Mouse (Mus musculus) frontal cortex, postnatal 25 days (tissue): Measurements from ENCODE around the gene Smim4.

Source experiments
- DNase-seq, 2 experiments: peaks; one replicate each; pipeline ENCODE4 v3.0.0; 2022; ENCODE audit warnings: low spot score in 2 of 2

Gene Smim4

DNA sequence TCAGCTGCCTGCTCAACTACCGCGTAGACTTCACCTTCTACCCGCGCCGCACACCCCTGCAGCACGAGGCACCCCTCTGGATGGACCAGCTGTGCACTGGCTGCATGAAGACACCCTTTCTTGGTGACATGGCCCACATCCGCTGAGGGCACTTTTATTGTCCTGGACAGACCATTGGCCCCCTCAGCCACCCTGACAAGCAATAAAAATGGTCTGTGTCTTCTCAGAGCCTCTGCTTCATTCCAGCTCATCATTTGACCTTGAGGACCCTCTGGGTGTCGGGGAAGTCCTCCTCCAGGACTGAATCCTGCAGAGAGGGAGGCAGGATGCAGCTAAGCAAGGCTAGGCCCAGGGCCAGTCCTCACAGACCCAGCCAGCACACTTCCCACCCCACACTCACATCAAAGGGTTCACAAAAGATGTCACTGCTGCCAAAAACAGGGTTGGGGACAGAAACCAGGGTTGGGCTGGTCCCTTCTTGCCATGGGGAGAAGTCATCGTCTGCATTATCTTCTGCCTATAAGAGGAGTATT, 10.2 kb upstream of the Smim4 start:
- DNase-seq: no peak

- DNase-seq: no peak
These were observed 9.6 kb upstream of the Smim4 start for GRCm38 (mm10) chr14:31138219-31138896.

DNA sequence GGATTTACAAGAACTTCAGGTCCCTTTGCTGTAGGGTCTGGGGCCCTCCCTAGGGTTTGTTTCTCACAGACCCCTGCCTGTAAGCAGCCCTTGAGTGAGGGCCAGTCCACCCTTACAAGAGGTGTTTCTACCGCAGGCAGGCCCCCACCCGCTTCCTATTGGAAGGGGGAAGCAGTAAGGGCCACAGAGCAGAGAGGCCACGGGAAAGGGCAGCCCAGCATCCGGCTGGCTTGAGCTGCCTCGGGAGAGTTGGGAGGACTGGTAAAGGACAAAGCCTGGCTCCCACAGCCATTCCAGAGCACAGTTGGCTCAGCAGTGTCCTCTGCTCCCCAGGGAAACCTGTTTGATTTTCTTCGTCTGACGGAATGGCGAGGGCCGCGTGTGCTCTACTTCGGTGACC, 9.0 kb upstream of the Smim4 start:
- DNase-seq: no peak

GRCm38 (mm10) chr14:31137281-31137595, 8.5 kb upstream of the Smim4 start:
- no peak for DNase-seq

DNA sequence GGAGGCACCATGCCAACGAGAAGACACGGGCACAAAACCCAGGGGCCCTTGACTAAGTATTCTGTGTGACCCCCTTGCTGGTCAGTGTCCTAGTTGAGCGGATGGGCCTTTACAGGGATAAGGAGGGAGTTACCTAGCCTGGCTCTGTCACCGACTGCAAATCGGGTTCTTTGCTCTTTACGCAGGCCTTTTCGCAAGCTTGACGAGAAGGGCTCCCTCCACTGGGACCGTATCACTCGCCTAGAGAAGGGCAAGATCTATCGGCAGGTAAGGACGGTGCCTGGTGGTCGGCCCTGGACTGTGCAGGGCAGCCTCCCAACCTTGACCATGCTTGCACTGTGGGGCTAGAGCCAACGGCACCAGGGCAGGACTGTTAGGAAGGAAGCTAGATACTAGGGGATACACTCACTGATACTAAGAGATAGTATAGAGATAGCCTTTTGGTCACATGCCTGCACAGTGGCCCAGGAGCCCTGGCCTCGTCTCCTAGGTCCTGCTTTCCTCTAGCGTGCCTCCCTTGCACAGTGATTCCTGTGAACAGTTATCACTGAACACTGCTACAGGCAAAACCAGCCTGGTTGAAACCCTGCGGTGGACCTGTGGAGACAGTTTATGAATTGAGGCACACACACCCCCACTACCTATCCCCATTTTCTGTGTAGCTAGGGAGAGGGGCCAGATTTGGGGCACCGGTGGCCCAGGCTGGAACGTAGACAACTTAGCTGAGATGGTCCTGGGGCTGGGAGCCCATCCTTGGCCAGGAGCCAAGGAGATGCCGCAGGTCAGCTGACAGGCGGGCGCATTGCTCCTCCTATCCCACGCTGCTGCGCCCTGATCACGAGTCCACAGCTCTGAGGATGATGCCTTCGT, 7.9 kb upstream of the Smim4 start:
- DNase-seq: no peak

DNA sequence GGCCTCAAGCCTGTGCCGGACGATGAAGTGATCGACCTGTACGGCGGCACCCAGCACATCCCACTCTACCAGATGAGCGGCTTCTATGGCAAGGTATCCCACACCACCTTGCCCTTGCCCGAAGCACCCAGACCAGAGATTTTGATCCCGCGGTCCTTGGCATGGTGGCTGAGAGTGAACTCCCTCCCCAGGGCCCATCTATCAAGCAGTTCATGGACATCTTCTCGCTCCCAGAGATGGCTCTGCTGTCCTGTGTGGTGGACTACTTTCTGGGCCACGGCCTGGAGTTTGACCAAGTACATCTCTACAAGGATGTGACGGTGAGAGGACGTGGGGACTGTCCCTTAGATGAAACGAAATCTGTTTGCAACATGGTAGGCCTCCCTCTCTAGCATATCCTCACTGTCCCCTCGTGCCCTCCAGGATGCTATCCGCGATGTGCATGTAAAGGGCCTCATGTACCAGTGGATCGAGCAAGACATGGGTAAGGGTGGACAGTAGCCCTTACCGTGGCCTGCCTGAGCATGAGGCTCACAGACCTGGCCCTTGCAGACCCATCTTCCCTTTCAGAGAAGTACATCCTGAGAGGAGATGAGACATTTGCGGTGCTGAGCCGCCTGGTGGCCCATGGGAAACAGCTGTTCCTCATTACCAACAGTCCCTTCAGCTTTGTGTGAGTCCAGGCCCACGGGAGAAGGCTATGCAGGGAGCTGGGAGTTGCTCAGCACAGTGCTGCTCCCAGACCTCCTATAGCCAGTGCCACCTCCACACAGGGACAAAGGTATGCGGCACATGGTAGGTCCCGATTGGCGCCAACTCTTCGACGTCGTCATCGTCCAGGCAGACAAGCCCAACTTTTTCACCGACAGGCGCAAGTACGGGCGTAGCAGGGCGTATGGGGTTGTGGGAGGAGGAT, 7.0 kb upstream of the Smim4 start:
- no peak for DNase-seq

DNA sequence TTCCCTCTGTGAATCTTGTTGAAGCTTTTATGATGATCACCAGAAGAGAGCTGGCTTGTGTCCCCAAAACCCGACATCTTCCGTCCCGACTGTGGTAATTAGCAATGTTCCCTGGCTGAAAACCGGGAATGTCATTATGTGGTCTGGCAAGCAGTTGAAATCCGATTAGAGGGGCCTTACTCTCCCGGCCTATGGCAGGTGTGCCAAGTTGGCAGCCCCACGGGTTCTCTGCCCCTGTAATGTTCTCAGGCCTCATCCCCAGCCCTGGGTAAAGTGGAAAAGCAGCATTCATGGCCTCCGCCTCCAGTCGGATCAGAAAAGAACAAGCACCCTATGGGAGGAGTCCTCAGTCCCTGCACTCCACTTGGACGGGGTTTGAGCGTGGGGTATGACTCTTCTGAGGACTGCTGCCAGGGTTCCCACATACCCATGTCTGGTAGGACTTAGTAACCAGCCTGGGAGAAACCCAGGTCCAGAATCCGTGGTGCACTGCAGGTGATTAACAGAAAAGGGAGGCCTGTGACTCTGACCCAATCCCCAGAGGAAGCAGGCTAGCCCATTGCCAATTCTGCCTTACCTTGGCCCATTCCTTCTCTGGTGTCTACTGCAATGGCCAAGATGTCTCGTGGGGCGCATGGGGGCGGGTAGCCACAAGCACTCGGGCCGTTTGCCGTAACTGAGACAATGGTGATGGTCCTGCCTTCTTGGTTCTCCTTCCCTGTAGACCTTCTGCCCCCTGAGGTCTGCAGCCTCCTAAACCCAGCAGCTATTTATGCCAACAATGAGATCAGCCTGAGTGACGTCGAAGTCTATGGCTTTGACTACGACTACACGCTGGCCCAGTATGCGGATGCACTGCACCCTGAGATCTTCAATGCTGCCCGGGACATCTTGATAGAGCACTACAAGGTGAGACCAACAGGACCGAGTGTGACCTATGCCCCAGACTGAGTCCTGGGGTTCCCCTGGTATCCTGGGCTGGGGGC, 5.6 kb upstream of the Smim4 start:
- DNase-seq: no peak

GRCm38 (mm10) chr14:31133023-31133665, 4.4 kb upstream of the Smim4 start:
- no peak for DNase-seq

GRCm38 (mm10) chr14:31132491-31132975, 3.8 kb upstream of the Smim4 start:
- DNase-seq: no peak

DNA sequence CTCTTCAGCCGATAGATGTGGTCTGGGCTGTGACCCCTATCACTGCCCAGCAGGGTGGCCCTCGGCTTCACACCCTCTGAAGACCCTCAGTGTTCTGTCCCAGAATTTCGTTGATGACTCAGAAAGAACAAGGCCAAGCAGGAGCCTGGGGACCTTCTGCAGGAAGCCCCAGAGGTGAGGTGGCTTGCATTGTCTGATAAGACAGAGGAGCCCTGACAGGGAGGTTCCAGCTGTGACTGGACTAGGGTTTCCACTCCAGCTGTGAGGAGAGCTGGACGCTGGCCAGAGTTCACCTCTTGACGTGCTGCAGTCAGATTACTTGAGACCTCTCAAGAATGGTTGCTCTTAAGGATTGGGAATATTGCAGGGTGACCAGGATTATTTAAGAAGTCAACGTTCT, 3.3 kb upstream of the Smim4 start:
- no peak for DNase-seq

DNA sequence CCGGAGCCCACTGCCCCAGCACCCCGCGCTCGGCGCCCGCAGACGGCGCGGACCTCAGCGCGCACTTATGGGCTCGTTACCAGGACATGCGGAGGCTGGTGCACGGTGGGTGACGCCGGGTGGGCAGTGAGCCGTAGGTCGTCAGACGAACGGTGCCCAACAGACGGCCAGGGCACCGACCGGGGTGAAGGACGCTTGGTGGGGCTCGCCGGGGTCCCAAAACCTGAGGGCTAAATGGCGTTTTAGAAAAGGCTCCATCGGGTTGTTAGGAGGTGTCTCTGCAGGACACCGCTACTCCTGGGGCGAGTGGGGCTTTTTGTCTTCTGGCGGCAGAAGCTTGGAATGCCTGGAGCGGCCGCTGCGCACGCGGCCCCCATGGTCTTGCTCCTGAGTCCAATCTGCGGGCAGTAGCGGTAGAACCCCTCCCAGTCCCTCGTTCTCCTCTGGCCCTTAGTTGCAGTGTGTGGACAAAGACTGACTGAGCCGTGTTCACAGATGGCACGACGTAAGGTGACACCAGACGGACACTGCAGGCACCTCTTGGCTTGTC, 2.6 kb upstream of the Smim4 start:
- DNase-seq: no peak

GRCm38 (mm10) chr14:31130236-31131220, 1.8 kb upstream of the Smim4 start, which contains the start of gene Nt5dc2:
Gene Nt5dc2 (plus strand): TSS chr14:31131053.
- peak; percentile 35 to 60 for DNase-seq

GRCm38 (mm10) chr14:31129326-31130235, 825 bp upstream of the Smim4 start:
- no peak for DNase-seq

DNA sequence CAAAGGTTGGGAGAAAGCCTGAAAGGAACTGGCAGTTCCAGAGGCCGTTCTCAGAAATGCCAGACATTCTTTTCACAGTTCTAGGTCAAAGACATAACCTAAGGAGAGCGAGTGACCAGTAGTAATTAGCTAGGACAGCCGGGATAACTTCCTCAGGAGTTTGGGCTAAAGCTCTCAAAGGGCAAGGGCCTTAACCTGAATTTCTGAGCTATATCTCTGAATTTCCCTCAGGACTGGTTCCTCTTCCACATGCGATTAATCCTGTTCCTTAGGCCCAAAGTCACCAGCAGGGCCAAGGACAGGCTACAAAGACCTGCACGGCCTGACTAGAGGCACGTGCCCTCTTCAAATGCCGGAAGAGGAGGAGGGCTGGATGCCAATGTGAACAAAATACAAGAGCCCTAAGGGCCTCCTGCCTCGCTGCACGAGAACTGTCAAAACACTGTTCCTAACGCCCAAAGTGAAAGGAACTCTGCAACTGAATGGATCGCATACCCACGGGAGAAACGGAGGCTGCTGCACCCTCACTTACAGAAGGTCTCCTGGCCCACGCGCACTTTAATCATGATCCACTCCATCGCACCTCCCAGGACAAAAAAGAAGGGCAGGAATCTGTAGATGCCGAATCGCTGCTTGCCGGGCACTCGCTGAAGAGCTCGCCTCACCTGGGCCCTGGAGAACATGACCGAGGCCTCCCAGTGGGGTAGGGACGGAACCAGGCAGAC, 493 bp downstream of the Smim4 start:
- peak in 1 of 2 experiments; percentile 31 for DNase-seq

GRCm38 (mm10) chr14:31126826-31127225, 1.9 kb downstream of the Smim4 start:
- no peak for DNase-seq
